Mouse (Mus musculus): ENCODE measurements around the gene Entpd8. TPM values are rescaled to one million over a fixed set of nuclear protein-coding genes. Genes with fewer than 3 reads are reported as not detected.

The Entpd8 gene
- total RNA-seq, 2 experiments from 2014 or later, result not detected

- DNase-seq (ENCODE audit: extremely low spot score in 1 of 2, low spot score in 2 of 2), result no peak
- Histone ChIP-seq H3K27ac (no peak overlapping the region), H3K4me3 (no peak overlapping the region)
- TF ChIP-seq CTCF (IDR thresholded peaks at IDR 0.05), result no peak
- intact Hi-C loops (cut with DNase I), result no loop called here
Observed at GRCm38 (mm10) chr2:25065537-25065936, 14.6 kb upstream of the Entpd8 start.

- no peak overlapping the region for H3K4me3 ChIP-seq
- DNase-seq (ENCODE audit: extremely low spot score in 1 of 2, low spot score in 2 of 2), result no peak
- no peak for TF ChIP-seq CTCF (IDR thresholded peaks at IDR 0.05)
- intact Hi-C loops (cut with DNase I), result no loop called here
- no peak overlapping the region for H3K27ac ChIP-seq
Observed at GRCm38 (mm10) chr2:25066552-25066951, 13.6 kb upstream of the Entpd8 start.

GRCm38 (mm10) chr2:25069537-25069936, 10.6 kb upstream of the Entpd8 start:
- Histone ChIP-seq H3K27ac (no peak overlapping the region), H3K4me3 (no peak overlapping the region)
- TF ChIP-seq CTCF (IDR thresholded peaks at IDR 0.05), result no peak
- intact Hi-C loops (cut with DNase I), result no loop called here
- DNase-seq (ENCODE audit: extremely low spot score in 1 of 2, low spot score in 2 of 2), result no peak

- no peak; the same call in 1 of the 2 replicates for TF ChIP-seq CTCF (IDR thresholded peaks at IDR 0.05)
- no peak for DNase-seq (ENCODE audit: extremely low spot score in 1 of 2, low spot score in 2 of 2)
- intact Hi-C loops (cut with DNase I), result no loop called here
Observed at GRCm38 (mm10) chr2:25072398-25072797, 7.7 kb upstream of the Entpd8 start.

GRCm38 (mm10) chr2:25075506-25075905, 4.6 kb upstream of the Entpd8 start:
- Histone ChIP-seq H3K4me3 (no peak overlapping the region), H3K27ac (no peak overlapping the region)
- TF ChIP-seq CTCF (IDR thresholded peaks at IDR 0.05), result no peak
- intact Hi-C loops (cut with DNase I), result no loop called here
- DNase-seq (ENCODE audit: extremely low spot score in 1 of 2, low spot score in 2 of 2), result no peak

More at GRCm38 (mm10) chr2:25072398-25072797, 7.7 kb upstream of the Entpd8 start:
- no peak overlapping the region for H3K27ac ChIP-seq
- H3K4me3 ChIP-seq, result no peak overlapping the region

- intact Hi-C loops (cut with DNase I), result no loop called here
- no peak overlapping the region for H3K4me3 ChIP-seq
Observed at GRCm38 (mm10) chr2:25078967-25079366, 1.1 kb upstream of the Entpd8 start.

GRCm38 (mm10) chr2:25083697-25084096, 3.6 kb downstream of the Entpd8 start:
- intact Hi-C loops (cut with DNase I), result no loop called here
- no peak for DNase-seq (ENCODE audit: extremely low spot score in 1 of 2, low spot score in 2 of 2)
- TF ChIP-seq CTCF (IDR thresholded peaks at IDR 0.05), result no peak
- Histone ChIP-seq H3K4me3 (no peak overlapping the region), H3K27ac (no peak overlapping the region)

More at GRCm38 (mm10) chr2:25078967-25079366, 1.1 kb upstream of the Entpd8 start:
- H3K27ac ChIP-seq, result no peak overlapping the region
- no peak for TF ChIP-seq CTCF (IDR thresholded peaks at IDR 0.05)
- DNase-seq (ENCODE audit: extremely low spot score in 1 of 2, low spot score in 2 of 2), result no peak

- TF ChIP-seq CTCF (IDR thresholded peaks at IDR 0.05), result no peak
- H3K4me3 ChIP-seq, result no peak overlapping the region
- intact Hi-C loops (cut with DNase I), result no loop called here
- DNase-seq (ENCODE audit: extremely low spot score in 1 of 2, low spot score in 2 of 2), result no peak
- H3K27ac ChIP-seq, result no peak overlapping the region
Observed at GRCm38 (mm10) chr2:25085571-25085970, 5.5 kb downstream of the Entpd8 start.

GRCm38 (mm10) chr2:25087842-25088241, 7.7 kb downstream of the Entpd8 start:
- H3K27ac ChIP-seq, result no peak overlapping the region
- no peak overlapping the region for H3K4me3 ChIP-seq
- intact Hi-C loops (cut with DNase I), result no loop called here
- DNase-seq (ENCODE audit: extremely low spot score in 1 of 2, low spot score in 2 of 2), result no peak
- no peak for TF ChIP-seq CTCF (IDR thresholded peaks at IDR 0.05)

GRCm38 (mm10) chr2:25088636-25089035, 8.5 kb downstream of the Entpd8 start:
- TF ChIP-seq CTCF (IDR thresholded peaks at IDR 0.05), result no peak
- no peak overlapping the region for H3K4me3 ChIP-seq
- DNase-seq (ENCODE audit: extremely low spot score in 1 of 2, low spot score in 2 of 2), result no peak
- intact Hi-C loops (cut with DNase I), result no loop called here
- no peak overlapping the region for H3K27ac ChIP-seq

GRCm38 (mm10) chr2:25094785-25095108, 14.6 kb downstream of the Entpd8 start:
- TF ChIP-seq CTCF (IDR thresholded peaks at IDR 0.05), result no peak
- no peak overlapping the region for H3K27ac ChIP-seq
- H3K4me3 ChIP-seq, result no peak overlapping the region
- no peak for DNase-seq (ENCODE audit: extremely low spot score in 1 of 2, low spot score in 2 of 2)
- intact Hi-C loops (cut with DNase I), result no loop called here

GRCm38 (mm10) chr2:25095109-25095850, 15.2 kb downstream of the Entpd8 start, which contains the start of gene Noxa1:
Gene Noxa1 (minus strand): TSS chr2:25095149.
- no peak for TF ChIP-seq CTCF (IDR thresholded peaks at IDR 0.05)

More at GRCm38 (mm10) chr2:25095109-25095850, 15.2 kb downstream of the Entpd8 start, which contains the start of gene Noxa1:
- intact Hi-C loops (cut with DNase I), result no loop called here
- Histone ChIP-seq H3K27ac (no peak within 1 kb of the TSS), H3K4me3 (no peak within 1 kb of the TSS)
- no peak for DNase-seq (ENCODE audit: extremely low spot score in 1 of 2, low spot score in 2 of 2)
